Mouse (Mus musculus) embryo, embryonic 10.5 days (tissue): ENCODE results near the gene Bcap31.
A peak's percentile ranks its signal among the peaks of the same experiment; 100 is the strongest.
"Not testable (repeated sequence)": the region's sequence is repeated elsewhere in the genome, so short reads cannot be mapped to it uniquely, and the experiment has no call there.

Source experiments
- DNase-seq: peaks from one replicate; pipeline ENCODE4 v3.0.0-alpha.2; 2015; ENCODE audit warnings: low spot score

Bcap31 gene

DNA sequence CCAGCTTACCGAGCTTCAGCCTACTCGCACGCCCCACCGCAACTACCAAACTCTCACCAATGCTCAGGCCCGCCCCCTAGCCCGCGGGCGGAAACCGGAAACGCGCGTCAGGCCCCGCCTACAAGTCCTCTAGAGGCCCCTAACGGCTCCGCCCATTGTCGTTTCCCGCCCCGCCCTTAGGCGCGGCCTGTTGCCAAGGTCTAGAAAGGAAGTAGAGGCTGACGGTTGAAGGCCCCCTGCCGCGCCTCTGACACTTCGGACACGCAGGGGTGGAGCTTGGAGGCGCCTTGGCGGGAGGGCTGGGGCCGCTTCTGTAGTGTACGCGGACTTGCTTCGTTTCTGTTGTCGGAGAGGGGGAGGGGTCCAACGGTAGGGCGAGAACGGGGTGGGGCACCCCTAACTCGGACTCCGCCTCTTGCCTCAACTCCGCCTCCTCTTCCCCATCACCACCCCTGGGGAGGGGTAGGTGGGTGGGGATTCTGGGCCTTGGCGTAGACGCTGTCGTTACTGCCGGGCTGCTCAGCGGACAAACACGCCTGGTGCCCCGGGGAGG, at the start of gene Bcap31, which contains the start of gene Abcd1:
TSS of gene Bcap31 (minus strand) at position 67 of the 553 bp plus-strand sequence.
TSS of gene Abcd1 (plus strand) at position 489 of the 553 bp plus-strand sequence.
- DNase-seq = peak; percentile 96

DNA sequence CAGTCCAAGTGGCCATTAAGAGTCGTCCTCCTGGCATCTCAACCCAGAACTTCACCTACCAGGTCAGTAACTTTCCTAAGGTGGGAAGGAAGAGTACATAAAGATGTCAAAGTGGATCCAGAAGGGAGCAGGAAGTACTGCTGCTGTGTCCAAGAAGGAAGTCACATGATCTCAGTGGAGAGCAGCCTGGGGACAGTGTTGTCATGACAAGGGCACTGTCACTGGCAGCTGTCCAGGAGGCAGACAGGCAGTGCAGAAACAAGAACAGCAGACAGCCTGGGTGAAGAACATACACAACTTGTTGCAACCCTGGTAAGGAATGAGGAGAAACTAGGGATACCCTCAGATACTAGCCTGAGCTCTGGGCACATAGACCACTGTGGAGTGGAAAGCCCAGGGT, 49.3 kb upstream of the Bcap31 start:
- DNase-seq = no peak

DNA sequence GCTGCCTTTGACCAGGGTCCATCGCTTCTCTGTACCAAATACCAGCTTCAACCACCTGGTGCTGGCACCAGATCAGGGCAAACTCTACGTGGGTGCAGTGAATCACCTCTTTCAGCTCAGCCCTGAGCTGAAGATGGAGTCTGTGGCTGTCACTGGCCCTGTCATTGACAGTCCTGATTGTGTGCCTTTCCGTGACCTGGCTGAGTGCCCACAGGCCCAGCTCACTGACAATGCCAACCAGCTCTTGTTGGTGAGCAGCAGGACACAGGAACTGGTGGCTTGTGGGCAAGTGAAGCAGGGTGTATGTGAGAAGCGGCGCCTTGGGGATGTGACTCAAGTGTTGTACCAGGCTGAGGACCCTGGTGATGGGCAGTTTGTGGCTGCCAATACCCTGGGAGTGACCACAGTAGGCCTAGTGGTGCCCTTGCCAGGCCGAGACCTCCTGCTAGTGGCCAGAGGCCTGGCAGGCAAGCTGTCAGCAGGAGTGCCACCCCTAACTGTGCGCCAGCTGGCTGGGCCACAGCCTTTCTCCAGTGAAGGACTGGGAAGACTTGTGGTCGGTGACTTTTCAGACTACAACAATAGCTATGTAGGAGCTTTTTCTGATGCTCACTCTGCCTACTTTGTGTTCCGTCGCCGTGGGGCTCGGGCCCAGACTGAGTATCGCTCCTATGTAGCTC, 42.8 kb upstream of the Bcap31 start:
- DNase-seq = no peak

DNA sequence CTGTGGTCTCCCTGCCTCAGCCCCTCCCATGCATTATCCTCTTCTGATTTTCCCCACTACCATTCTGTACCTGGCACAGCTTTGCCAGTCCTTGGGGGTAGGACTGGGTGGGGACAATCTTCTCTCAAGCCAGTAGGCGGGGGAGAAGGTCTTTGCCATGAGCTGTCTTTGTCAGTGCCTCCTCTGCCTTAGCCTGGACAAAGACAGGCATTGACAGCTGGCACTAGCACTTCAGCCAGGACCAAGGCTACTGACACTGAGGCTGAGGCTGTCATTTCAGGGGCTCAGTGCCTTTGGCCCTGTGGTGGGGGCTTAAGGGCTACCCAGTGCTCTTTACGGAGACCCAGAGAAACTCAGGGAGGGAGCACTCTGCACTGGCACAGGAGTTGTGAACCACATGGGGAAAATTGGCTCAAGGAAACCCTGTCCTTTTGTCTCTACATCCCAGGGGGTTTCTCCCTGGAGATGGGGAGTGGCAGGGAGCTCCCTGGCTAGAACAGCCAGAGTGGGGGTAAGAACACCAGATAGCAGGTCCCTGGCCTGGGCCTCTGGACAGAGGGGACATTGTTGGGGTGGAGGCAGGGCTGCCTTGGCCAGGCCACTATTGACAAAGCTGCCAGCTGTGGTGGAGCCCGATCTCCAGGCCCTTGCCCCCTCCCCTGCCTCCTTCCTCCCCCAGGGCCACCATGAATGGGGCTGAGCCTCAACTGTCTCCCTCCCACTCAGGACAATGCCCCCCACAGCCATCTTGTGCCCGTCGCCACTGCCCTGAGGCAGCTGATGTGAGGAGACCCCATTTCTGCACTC, 40.6 kb upstream of the Bcap31 start, which contains the start of gene Plxnb3:
TSS of gene Plxnb3 (plus strand) at position 757 of the 807 bp plus-strand sequence.
- DNase-seq = no peak

DNA sequence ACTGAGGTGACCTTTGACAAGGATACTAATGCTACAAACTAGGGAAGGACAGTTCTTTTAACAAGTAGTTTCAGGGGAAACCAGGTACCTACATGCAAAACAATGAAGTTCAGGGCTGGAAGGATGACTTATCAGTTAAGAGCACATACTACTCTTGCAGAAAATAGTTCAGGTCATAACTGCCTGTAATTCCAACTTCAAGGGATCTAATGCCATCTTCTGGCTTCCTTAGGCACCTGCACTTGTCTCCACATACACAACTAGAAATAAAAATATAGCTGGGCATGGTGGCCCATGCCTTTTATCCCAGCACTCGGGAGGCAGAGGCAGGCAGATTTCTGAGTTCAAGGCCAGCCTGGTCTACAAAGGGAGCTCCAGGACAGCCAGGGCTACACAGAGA, 33.0 kb upstream of the Bcap31 start:
- DNase-seq = no peak

DNA sequence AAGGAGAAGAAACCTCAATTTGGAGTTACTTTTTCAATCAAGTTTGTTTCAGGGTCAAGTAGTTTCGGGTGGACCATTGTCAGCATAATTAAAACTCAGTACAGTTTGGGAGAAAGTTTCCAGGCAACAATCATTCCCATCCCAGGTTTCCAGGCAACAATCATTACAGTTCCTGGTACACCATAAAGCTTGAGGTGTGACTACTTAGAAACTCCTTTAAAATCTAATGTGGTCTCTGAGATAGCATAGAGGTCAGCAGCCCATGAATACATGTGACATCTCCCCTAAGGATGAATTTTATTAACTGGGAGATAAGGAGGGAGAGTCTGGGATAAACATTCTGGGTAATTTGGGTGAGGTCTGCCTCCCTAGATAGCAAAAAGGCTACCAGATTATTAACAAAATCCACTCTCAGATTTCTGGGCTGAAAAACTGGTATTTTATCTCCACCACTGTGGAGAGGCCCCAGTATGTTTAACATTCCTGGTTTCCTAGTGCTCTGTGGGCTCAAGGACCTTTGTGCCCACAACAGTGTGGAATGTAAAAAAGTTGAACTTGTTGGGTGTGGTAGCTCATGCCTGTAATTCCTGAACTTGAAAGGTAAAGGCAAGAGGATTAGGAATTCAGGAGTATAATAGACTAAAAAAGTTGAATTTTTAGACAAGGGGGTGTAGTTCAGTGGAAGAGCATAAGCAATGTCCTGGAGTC, 29.0 kb upstream of the Bcap31 start:
- no peak for DNase-seq

DNA sequence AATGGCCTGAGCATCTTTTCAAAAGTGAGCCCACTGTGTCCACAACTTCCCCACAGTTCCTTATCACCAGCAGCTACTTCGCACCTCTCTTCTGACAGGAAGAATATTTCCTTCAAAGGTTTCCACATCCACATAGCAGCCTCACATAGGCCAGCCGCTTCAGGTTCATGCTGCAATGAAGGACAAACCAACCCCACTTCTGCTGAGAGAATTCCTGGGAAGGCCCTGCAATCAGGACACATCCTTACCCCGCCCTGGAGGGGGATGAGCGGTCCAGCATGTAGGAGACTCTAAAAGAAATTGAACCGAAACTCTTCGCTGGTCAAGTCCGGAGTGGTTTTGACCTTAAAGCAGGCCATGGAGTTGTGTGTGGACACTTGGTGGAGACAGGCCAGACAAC, 23.9 kb upstream of the Bcap31 start:
- not testable (repeated sequence) for DNase-seq

DNA sequence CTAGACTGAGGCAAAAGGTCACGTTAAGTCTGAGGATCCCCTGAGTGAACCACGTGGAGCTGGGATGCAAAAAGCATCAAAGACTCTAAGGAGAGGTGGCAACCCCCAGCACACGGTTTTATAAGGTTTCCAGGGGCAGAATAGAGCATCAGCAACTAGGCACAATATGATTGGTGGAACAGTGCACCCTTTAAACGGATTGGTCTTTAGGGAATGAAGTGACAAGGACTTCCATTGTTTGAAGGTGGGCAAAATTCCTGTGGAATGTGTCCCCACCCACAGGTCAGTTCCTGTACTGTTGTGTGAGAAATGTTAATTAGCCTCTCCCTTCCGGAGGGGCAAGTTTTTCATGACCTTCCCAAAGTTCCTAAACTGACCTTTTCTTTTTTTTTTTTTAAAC, 23.2 kb upstream of the Bcap31 start:
- DNase-seq = no peak

DNA sequence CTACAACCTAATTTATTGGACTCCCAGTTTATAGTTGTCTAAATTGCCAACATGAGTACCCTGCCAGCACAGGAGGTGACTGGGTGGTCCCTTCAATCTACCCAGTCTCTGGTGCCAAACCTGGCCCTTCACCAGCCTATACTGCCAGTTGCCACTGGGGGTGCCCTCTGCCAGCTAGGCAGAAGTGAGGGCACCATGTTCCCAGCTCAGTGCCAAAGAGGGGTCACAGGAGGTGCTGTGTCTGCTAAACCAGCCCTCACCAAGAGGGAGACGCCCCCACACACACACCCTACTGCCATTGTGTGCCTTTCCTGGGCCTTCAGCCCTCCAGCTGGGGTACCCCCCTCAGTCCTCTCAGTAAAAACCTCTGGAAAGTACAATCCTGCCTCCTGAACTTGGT, 22.2 kb upstream of the Bcap31 start:
- no peak for DNase-seq

DNA sequence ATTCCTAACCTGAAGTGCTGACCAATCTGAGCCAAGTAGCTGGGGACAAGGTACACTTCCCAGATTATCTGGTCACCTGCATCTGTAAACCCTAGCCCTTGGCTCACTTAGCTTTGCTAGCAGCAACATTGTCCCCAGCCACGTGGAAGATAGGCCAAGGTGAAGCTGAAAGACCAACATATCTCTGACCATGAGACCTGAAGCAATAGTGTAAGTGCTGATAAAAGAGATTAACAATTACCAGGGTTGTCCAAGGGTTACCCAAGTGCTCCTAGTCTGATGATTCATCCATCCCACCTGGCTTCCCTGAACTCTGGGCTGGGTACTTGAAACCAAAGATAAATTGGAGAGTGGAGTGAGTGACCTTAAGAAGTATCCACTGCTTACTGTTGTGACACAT, 14.9 kb upstream of the Bcap31 start:
- DNase-seq = no peak

DNA sequence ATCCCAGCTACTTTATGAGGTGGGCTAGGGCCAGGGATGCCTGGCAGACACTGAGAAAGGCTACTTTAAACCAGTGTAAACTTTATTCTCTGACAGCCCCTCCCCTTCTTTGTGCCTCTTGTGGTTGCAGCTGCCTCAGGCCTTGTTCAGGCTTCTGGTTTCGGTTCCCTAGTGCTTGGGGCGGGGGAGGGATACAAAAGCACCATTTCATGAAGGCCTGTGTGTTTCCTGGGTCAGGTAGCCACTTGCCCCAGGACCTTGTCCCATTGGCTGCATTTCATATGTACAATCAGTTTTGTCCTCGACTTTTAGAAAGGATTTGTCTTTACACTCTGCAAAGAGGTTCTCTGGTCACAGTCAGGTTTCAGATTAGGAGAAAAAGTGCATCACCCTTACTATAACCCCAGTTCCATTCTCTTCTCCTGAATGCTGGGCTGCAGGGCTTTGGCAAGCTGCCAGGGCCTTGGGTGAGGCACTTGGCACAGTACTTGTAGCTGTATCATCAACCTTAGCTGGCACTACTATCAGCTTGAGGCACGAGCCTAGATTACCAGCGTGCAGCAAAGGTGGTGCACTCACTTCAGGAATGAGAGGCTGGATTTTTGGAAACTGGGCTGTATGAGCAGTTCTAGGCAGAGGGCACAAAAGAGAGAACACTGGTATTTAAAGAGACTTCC, 2.8 kb upstream of the Bcap31 start:
- DNase-seq = peak; percentile 0

DNA sequence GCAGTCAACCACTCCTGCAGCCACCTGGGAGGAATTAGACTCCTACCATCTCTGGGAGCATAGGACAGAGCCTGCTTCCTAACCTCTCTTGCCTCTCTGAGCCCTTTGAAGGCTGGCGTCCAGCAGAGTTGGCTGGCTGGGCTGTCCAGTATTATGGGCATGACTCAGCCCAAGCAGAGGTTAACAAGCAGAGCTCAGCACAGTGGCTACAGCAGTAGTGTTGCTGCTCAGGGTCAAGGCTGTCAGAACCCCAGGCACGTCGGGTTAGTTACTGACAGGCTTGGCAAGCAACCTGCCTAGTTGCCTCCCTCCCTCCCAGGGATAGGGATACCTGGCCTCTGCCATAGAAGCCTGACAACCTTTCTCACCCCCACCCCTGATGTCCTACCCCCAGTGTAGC, 2.3 kb upstream of the Bcap31 start:
- no peak for DNase-seq

DNA sequence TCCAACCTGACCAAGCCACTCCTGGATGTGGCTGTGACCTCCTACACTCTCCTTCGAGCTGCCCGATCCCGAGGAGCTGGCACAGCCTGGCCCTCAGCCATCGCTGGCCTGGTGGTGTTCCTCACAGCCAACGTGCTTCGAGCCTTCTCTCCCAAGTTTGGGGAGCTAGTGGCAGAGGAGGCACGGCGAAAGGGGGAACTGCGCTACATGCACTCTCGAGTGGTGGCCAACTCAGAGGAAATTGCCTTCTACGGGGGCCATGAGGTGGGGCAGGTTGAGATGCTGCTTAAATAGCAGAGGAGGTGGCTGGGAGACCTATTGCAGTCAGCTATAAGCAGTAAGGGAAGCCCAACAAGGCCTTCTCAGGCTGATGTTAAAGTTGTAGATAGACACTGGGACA, 1.7 kb upstream of the Bcap31 start:
- DNase-seq = no peak

DNA sequence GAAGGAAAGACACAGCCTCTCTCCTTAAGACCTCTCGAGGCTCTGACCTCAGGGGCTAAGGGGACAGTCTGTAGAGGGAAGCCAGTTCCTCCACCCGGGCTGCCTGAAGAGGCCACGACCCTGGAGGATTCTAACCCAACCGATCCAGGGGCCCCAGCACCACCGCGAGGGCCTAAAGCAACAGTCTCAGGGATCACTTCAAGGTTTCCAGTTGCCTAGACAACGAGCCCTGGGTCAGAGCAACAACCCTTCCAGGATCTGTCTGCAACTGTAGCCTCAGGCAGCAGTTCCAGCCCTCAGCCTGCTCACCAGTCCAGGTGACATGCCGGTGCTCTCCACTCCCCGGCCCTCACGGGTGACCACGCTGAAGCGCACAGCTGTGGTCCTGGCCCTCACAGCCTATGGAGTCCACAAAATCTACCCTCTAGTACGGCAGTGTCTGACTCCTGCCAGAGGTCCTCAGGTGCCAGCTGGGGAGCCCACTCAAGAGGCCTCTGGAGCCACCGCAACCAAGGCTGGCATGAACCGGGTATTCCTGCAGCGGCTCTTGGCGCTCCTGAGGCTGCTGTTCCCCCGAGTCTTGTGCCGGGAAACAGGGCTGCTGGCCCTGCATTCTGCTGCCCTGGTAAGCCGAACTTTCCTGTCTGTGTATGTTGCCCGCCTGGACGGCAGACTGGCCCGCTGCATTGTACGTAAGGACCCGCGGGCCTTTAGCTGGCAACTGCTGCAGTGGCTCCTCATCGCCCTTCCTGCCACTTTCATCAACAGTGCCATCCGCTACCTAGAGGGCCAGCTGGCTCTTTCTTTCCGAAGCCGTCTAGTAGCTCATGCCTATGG, 952 bp upstream of the Bcap31 start:
- DNase-seq = peak; percentile 0

DNA sequence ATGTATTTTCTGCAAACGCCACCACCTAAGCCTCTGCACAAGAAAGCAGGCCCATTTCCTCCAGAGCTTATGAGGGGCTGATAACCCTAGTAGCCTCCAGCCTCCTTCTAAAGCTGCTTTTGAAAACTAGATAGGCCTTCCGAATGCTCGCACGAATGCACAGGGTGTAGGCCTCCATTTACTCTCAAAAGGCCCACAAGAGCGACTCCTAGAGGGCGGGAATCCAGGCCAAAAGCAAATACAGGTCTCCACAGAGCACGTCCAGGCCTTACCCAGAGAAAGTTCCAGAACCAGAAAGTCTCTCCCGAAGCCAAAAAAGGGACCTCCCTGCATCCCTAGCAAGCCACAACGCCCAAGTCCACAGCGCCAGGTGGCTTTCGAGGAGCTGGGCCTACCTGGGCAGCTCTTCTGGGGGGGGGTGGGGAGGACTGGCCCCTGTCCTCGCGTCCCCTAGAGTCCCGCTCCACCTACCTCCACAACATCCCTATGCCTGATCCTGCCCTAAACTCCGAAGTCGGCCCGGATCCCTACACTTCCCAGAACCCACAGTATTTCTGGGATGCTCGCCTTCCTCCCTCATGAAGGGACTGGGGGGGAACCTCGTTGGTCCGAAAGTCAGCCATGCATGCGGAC, 383 bp downstream of the Bcap31 start:
- peak; percentile 24 for DNase-seq

DNA sequence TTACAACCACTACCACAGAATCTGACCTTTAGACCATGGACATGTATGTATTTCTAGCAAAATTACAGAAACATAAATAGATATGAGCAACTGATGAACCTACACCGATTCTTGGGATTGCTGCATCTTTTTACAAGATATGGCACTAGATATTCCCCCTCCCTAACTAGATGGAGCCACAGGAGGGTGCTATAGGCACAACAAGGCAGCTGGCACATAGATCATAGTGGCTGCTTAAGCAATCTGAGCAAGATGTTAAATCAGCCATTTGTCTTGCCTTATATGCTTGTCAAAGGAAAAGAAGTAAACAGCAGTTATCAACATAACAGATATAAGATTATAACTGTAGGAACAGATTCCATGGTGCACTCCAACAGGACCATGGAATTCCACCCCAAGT, 15.5 kb downstream of the Bcap31 start:
- no peak for DNase-seq

DNA sequence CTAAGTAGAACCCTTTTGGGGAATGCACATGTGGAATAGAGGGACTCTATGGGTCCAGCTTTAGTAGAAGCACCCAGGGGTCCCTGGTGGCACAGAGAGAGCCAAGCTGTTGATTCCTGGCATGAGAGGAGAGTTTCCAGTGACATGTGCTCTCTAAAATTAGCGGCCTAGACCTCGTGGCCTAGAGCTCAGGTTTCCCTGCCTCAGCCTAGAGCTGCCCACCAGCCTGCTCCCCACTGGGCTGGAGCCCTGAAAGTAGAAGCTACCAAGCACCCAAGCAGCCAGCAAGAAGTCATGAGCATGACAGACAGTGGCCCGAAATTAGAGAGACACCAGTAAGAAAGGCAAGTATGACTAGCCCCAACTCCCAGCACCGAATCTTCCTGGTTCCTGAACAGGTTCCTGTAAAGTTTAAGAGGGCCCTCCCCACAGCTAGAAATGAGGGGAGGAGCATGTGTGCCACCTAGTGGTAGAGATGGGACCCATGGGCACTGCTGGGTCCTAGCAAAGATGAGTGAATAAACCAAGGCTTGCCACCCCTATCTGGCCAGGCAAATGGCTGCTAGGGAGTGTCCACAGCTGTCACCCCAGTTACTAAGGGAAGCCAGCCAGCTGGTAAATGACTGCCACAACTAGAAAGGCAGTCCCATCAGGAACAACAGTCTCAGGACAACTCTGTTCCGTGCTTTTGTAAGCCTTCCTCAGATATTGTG, 24.9 kb downstream of the Bcap31 start:
- peak; percentile 40 for DNase-seq

DNA sequence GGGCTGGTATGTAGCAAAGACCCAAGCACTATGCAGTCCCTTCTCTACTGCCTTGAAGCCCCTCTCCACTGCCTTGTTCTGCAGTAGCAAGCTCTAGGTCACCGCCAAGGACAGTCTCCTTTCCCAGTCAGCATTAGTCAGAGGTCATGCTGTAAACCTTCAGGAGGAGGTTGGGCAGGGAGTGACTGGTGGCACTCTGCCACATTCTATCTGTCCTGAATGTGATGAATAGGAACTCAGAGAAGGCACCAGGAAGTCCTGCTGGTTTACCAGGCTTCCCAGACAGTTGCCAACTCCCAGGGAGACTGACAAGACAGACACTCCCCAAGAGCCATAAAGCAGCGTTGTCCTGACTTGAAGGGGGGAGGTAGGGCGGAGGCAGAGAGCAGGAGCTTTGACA, 30.3 kb downstream of the Bcap31 start:
- DNase-seq = no peak

DNA sequence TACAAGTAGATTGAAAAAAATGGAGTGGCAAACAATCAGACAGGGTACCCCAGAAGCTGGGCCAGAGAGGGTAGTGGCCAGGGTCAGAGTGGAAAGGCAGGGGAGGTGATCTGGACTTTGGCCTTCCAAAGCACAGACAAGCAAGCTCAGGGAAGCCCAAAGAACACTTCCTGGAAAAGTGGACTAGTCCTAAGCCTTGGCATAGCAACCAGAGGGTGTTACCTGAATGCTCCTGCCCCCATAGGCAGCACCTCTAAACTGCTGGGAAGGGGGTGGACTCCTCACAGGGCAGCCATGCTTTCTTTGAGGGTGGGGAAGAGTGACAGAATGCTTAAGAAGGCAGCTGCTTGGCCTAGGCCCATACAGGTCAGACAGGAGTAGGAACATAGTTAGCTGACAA, 31.0 kb downstream of the Bcap31 start:
- DNase-seq = no peak

DNA sequence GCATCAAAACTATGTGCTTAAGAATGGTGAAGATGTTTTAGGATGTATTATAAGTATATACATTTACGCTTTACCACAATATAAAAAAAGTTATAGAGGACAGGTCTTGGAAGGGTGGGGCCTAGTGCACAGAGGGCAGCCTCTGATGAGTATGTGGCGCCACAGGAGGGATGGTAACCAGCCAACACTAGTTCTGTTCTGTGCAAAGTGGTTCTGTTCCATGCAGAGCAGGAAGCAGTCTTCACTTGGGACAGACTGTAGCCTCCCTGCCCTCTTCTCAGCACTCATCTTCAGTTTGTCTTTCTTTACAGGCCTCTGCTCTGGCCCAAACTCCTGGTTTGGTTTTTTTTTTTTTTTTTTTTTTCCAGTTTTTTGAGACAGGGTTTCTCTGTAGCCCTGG, 31.8 kb downstream of the Bcap31 start:
- DNase-seq = no peak
